Mouse (Mus musculus): ENCODE results near the gene Sox6. TPM values are rescaled to one million over a fixed set of nuclear protein-coding genes. Genes with fewer than 3 reads are reported as not detected.

The Sox6 gene
- total RNA-seq, 2 experiments from 2014 or later, result 892 to 1,095 TPM

DNA sequence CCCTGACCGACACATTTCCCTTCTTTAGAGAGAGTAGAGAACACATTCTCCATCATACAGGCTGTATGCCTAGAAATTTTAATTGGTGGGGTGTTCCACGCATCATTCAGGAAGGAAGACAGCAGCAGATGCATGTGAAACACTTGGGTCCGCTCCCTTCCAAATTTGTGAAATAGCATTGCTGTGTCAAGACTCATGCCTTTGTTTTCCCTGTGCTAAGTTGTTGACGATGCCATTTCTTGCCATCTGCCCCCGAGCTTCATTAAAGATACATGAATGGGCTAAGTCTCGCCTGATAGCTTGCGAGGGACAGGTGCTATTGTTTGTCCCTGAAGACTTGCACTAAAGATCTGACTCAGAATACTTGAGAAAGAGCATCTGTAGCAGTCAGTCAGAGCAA, 433.7 kb downstream of the Sox6 start:
- ATAC-seq (replicated peaks; ENCODE audit: low FRiP score, poor library complexity, severe bottlenecking), result no peak

DNA sequence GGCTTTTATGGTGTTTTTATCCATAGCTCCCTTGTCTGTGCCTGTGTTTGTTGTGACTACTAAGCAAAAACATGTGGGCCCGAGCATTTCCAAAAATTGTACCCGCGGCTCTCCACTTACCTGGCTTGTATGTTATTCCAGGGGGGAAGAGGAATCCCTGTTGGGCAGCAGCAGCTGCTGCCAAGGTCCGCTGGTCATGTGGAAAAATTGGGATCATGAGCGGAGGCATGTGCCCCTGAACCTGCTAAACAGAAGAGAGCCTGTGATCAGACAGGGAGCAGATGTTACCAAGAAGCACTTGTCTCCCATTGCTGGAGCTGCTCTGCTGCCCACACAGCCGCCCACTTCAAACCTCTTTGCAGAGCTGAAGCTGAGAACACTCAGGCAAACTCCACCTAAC, 441.2 kb downstream of the Sox6 start:
- ATAC-seq (replicated peaks; ENCODE audit: low FRiP score, poor library complexity, severe bottlenecking), result no peak

DNA sequence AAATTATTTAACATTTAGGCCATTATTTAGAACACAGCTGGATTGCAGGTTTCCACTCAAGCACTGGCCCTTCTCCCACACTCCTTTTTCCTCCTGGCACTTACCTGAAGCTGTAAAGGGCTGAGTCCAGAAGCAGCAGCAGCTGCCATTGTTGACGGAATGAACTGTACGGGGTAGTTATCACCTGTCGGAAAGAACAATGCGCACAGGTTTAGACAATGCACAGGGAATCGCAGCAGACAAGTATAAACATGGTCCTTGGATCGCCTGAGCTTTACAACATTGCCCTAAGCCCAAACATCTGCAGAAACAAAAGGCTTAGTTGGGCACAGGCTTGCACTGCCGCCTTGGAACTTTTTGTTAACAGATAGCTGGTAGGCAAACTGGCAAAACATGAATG, 458.1 kb downstream of the Sox6 start:
- no peak for ATAC-seq (replicated peaks; ENCODE audit: low FRiP score, poor library complexity, severe bottlenecking)

DNA sequence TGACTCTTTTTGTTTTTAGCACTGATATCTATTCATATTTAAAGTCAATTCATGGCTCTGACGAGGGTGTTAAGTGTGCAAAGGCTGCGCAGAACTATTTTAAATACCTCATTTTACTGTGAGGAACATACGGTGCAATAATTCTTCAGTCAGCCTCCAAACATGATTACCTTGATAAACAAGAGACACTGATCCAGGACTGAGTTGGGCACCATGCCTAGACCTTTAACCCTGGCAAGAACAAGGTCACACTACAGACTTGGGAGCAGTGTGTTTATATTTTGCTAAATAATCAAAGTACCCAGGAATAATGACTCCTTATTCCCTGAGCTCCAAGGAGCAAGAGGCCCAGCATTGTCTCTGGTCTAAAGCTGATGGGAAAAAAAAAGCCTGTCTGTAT, 458.8 kb downstream of the Sox6 start:
- no peak for ATAC-seq (replicated peaks; ENCODE audit: low FRiP score, poor library complexity, severe bottlenecking)

DNA sequence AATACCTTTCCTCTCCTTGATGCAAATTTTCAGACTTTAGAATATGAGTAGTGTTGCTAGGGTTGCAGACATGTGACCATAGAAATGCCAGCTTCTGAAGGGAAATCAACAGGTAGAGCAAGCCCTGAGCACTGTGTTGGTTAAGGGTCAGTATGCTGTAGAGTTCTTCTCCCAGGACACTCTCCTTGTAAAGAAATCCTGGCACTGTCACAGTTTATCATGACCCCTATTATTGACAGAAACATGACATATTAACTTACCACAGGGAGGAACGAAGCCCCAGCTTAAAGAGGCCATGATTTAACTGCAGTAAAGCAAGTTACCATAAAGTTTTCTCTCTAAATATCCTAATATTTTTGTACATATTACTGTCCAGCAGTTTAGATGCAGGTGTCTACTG, 462.2 kb downstream of the Sox6 start:
- no peak for ATAC-seq (replicated peaks; ENCODE audit: low FRiP score, poor library complexity, severe bottlenecking)

DNA sequence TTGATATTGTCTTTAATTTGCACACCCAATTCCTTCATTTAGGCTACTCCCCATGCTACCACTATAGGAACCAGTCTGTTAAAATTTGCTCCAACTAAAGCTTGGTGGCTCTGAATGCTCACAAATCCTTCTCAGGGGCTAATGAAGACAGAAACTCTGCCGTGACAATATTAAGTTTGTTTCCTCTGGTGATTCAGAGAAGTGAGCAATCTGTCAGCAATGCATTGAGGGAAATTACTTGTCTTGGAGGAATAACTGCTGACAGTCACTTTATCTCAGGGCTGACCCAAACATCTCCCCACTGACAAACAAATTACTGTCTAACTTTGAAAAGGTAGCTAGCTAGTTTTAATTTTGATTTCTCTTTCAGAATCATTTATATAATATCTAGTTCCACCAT, 463.8 kb downstream of the Sox6 start:
- no peak for ATAC-seq (replicated peaks; ENCODE audit: low FRiP score, poor library complexity, severe bottlenecking)

DNA sequence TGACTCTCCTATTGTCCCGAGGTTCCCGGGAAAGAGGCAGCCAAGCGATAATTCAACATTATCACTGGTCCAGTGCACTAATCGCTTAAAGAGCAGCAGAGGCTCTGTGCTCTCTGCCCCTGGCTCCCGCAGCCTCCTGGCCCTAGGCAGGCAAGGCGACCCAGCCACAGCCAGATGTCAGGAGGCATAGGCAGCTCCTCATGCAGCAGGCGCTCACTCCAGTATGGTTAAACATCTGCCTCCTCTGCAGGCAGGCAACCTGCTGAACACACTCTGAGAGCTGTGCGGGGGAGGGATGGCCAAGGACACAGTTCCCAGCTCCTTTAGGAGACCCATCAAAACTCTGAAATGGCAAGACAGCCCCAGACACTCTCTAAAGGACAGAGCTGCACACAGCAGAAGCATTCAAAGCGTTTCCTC, 469.8 kb downstream of the Sox6 start:
- ATAC-seq (replicated peaks; ENCODE audit: low FRiP score, poor library complexity, severe bottlenecking), result no peak

DNA sequence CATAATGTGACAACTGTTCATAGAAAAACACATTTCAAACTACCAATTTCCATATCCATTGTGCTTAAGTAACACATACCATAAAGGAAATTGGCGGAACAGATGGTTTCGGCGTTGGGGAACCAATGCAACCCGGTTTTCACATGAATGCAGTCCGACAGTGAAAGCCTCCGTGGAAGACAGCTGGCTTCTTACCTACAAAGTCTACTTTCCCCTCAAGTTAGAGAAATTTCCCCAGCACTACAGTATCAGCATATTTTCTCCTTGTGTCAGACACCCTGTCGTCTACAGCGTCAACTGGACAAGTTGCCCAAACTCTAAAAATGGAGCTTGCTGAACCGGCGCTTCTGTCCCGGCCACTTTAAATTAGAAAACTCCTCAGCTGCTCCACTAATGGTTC, 470.3 kb downstream of the Sox6 start:
- no peak for ATAC-seq (replicated peaks; ENCODE audit: low FRiP score, poor library complexity, severe bottlenecking)

DNA sequence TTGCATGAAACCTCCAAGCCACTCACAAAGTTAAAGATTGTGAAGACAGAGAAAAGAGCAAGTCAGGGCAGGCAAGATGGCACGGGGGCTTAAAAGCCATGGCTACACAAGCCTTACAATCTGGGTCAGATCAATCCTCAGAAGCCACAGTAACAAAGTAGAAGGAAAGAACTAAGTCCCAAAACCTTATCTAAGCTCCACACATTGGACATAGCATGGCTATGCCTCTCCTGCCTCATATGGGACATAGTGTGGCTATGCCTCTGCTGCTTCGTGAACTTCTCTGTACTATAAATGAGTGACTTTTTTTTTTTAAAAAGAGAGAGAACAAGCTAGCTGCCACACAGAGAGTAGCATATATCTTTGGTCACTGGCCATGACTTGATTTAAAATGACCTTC, 471.8 kb downstream of the Sox6 start:
- ATAC-seq (replicated peaks; ENCODE audit: low FRiP score, poor library complexity, severe bottlenecking), result no peak

DNA sequence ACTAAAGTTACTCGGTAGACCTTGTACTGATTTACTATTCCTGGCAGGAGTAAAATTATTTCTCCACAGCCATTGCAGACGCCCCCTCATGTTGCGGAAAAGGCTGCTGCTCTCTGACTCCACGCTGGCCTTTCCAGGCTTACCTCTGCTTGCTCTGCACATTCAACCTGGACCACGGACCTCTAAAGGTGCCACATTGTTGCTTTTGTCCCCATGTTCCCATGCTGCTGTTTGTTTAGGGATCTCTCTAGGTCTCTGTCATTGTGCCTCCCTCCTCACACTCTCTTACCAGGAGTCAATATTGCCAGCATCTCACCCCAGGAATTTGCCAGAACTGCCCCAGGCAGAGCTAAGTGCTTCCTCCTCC, 473.6 kb downstream of the Sox6 start:
- no peak for ATAC-seq (replicated peaks; ENCODE audit: low FRiP score, poor library complexity, severe bottlenecking)

DNA sequence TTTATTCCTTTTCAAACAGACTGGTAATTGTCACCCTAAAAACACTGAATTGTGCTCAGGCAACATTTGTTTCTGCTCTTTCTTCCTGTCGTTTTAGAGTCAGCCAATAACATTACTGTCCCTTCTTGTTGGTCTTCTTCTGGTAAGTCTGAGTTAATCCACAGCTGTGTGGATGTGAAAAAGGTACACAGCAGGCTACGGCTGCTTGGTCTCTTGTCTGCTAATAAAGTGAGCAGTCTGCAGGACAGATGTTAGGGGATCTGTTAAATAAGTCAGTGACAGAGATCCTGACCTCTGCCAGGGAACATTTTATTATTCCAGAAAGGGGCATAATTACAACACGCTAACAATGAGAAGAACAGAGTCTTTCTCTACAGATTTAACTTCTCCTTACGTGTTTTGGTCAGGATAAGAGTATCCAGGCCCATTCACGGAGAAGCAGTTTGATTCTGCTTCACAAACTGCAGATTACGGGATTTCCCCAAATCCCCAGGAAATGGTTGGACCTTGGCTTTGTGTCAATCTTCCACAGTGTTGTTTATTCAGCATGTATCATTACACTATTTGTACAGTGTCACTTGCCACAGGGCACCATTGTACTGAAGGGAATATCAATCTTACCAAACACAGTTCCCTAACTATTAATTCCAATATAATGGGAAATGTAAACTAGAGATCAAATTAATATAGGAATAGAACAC, 474.1 kb downstream of the Sox6 start:
- no peak for ATAC-seq (replicated peaks; ENCODE audit: low FRiP score, poor library complexity, severe bottlenecking)

DNA sequence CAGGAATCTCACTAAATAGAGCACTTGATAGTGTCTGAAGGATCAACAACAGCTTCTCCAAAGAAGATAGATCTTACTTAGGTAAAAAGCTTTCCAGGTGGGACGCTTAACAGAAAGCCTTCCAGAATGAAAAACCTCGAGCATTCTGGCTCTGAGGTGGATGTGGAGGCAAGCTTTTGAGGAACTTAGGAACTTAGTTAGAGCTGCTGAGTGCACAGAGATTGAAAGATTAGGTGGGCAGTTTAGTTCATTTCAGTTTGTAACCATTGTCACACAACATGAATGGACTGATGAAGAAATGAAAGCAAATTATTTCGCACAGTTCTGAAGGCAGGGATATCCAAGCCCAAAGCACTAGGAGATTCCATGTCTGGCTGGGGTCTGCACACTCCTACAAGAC, 481.9 kb downstream of the Sox6 start:
- ATAC-seq (replicated peaks; ENCODE audit: low FRiP score, poor library complexity, severe bottlenecking), result no peak

DNA sequence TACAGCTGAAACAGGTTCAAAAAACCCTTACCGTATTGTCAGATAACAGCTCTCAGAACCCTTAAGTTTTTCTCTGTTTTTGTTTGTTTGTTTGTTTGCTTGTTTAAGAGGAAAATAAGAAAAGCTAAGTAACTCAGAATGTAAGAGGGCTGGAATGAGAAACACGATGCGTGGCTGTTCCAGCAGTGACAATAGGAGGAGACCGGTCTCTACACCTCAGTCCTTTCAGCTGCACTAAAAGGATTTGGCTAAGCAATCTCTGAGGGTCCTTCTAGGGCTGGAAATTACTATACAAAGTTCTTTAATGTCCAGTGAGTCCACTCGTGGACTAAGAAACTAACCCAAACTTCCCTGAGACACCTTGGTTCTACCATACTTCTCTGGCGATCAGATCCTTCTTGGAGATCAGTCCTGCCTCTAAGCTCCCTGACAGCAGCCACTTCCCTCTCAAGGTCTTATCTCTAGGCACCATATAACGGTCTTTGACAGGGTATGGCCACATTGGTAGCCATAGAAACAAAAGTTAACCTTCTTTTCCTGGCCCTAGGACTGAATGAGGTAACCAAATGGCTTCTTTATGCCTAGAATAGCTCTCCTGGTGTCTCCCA, 488.3 kb downstream of the Sox6 start:
- peak; percentile 92 for ATAC-seq (replicated peaks; ENCODE audit: low FRiP score, poor library complexity, severe bottlenecking)

DNA sequence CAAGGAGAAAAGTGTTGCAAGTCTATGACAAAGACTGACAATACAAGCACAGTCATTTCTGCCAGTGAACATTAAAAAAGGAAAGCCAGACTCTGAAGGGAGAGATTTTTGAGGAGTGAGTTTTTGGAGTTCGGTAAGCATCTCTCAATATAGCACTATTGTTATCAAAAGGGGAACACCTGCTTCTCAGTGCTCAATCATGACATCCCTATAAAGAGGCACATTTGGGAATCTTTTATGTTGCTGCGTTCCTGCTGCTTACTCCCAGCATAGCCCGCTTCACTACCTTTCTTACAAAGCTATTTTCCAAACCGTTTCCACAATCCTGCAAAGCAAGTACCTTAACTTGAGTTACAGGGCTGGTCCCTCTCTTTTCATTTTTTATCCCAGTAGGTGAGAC, 488.9 kb downstream of the Sox6 start:
- ATAC-seq (replicated peaks; ENCODE audit: low FRiP score, poor library complexity, severe bottlenecking), result no peak

DNA sequence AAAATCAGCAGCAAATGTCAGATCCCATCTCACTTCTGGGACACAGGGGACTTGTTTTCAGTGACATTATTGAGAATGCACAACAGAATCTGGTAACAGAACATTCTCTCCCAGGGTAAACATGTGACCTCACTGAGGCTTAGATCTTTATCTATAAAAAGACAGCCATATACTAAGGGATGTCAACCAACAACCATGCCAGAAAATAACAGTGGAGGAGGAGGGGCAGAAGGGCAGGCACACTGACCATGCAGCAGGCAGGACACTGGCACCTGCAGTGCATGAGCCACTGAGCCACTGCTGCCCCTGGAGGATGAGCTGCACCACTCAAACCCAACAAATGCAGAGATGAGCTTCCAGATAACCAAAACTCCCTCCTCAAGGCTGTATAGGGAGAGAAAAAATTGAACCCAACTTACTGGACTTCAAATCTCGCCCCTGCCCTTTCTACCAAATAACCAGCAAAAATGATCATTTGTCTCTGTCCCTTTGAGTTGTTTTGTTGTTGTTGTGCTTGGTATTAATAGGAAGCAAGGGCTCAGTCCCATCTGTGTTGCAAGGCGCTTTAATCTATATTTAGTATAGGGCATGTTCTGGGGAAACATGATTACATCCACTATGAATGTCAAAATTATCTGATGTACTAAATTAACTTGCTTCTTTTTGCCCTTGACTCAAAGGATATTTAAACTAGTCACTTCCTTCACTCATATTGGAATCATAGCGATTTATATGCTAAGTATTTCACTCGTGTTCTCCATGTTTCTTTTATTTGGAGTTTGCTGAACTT, 492.8 kb downstream of the Sox6 start:
- no peak for ATAC-seq (replicated peaks; ENCODE audit: low FRiP score, poor library complexity, severe bottlenecking)

DNA sequence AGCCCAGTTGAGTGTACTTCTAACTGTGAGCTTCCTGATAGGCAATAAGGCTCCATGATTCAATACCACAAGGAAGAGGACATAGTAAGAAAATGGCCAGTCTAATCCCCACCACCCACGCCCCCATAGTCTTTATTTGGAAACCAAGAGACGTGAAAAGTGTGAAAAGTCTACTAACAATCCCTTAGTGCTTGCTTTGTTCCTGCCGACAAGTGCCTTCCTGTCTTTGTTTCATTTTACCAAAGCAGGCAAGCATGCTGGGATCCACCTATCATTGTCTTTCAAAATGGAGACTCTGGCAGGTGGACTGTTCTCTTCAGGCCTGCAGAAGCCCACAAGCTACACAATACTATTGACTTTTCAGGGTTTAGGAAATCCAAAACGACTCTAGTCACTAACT, 495.0 kb downstream of the Sox6 start:
- no peak for ATAC-seq (replicated peaks; ENCODE audit: low FRiP score, poor library complexity, severe bottlenecking)

DNA sequence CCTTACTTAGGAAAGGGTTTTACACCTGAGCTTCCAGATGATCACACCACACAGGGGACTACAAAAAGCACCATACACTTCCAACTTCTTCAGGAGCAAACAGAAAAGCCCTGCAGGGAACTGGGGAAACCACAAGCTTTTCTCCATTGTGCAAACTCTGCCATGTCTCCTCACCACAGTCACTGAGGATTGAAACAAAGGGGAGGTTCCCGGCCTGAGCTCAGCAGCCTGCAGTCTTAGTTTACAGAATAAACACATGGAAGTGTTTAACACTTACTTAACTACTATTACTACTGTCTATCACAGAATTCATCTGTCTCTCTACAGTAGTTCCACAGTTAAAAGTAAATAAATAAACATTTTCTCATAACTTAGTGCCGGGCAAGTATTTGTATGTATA, 498.3 kb downstream of the Sox6 start:
- no peak for ATAC-seq (replicated peaks; ENCODE audit: low FRiP score, poor library complexity, severe bottlenecking)

DNA sequence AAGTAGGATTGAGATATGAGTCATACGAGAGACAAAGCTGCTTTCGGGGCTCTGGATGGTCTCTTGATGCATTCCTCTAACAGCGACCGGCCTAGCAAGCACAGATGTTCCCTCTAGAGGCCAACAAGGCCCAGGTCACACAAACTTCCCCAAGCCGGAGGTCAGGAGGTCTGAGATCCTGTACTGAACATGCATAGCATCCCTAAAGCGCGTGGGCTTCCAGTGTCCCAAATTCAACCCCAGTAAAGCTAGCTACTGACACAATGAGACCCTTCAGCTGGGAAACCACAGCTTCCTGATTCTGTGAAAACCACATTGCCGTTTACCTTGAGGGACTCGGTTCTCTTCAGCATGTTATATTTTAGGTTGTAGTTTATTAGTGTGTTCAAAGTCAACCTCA, 499.6 kb downstream of the Sox6 start:
- no peak for ATAC-seq (replicated peaks; ENCODE audit: low FRiP score, poor library complexity, severe bottlenecking)

DNA sequence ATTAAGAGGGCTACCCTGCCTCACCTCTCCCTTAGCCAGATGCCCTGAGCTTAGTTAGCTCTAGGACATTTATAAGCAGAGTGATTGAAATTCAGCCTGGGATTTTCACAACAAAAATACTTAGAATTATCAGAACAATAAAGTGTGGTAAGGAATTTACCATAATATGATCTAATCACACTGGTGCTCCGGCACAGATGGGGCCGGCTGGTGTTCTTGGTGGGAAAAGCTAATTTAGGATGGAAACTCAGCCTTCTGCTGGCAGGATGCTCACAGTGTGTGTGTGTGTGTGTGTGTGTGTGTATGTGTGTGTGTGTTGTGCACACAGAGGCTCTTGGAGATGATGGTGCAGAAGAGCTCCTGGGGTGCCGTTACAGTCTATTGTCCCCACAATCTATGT, 501.0 kb downstream of the Sox6 start:
- no peak for ATAC-seq (replicated peaks; ENCODE audit: low FRiP score, poor library complexity, severe bottlenecking)

DNA sequence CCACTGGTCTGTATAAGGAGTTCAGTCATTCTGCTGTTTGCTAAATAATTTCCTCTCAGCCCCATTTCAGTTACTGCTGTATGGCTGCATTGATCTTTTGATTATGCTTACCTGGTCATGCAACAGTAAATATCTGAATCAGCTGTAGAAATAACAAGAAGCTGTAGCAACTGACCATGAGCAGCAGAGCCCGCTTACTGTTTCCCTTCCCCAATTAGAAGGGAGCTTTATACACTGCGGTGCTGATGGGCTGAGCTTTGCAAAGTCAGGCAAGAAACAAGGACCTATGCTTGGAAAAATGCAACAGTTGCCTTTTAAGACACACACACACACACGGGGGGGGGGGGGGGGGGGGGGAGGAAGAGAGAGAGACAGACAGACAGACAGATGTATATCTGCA, 502.1 kb downstream of the Sox6 start:
- no peak for ATAC-seq (replicated peaks; ENCODE audit: low FRiP score, poor library complexity, severe bottlenecking)

DNA sequence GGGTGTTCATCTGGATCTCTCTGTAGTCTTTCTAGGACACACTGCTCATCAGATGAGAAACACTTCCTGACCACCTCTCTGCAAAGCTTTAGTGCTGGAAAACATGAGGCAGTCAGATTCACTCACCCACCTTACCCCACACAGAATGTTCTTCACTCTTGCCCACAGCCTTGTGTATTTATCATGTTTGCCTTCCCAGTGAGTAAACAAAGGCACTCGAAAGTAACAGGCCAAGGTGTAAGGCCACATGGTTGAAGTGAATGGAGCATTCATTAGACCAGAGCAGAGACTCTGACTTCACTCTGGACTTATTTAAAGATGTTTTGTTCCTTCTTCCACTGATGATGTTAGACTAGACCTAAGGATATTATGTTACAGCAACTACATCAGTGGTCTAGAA, 506.7 kb downstream of the Sox6 start:
- ATAC-seq (replicated peaks; ENCODE audit: low FRiP score, poor library complexity, severe bottlenecking), result no peak
